Mouse (Mus musculus) ES-E14 (cell line): ENCODE measurements at regions not wholly inside any gene's neighbourhood (a gene's known extent, or its start where the extent isn't known, plus 50 kb on each side); places are given as distances from the start of the nearest gene placed in this dataset.

Experiments used
- HCFC1 ChIP-seq: IDR thresholded peaks from 2 replicates; pipeline ENCODE4 v1.6.1; 2012; ENCODE audit warnings: low read length, inconsistent platforms, borderline replicate concordance; ENCODE audit not compliant: insufficient read depth
- MAFK ChIP-seq: IDR thresholded peaks from 2 replicates; pipeline ENCODE4 v1.6.1; 2014; ENCODE audit warnings: mild to moderate bottlenecking, low read depth, low read length, inconsistent platforms; ENCODE audit not compliant: insufficient read depth
- ZC3H11A ChIP-seq: IDR thresholded peaks from 2 replicates; pipeline ENCODE4 v1.6.1; 2012; ENCODE audit warnings: low read depth, mild to moderate bottlenecking, inconsistent platforms, low read length, borderline replicate concordance
- ZNF384 ChIP-seq: IDR thresholded peaks from 2 replicates; pipeline ENCODE4 v1.6.1; 2012; ENCODE audit warnings: low read depth, low read length, inconsistent platforms

DNA sequence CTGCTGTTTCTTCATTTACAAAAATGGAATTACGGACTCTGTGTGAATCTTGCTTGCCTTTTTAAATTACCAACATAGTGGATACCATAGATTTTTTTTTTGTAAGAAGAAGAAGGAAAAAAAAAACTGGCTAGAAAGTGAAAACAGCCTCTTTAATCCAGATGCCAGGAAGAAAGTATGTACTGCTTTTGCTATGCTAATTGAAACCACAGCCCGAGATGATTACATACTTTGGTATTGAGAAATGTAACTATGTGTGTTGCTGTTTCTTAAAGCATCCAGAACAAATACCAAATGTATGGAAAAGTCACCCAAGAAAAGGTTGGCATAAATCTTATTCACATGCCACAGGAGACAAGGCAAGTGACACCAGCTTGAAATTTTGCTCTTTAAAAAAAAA is 93.2 kb upstream of the Nfe2l3 start:
- TF ChIP-seq MAFK = no peak
- no peak; the same call in 1 of the 2 replicates for TF ChIP-seq ZNF384
- TF ChIP-seq HCFC1 = no peak
- TF ChIP-seq ZC3H11A = no peak
